Mouse (Mus musculus): Measurements from ENCODE around the gene Gm11634. TPM values are rescaled to one million over a fixed set of nuclear protein-coding genes. Genes with fewer than 3 reads are reported as not detected.
"Not testable (repeated sequence)": the region's sequence is repeated elsewhere in the genome, so short reads cannot be mapped to it uniquely, and the experiment has no call there.

The Gm11634 gene
- polyA plus RNA-seq, 1 experiment from 2014 or later = not detected

DNA sequence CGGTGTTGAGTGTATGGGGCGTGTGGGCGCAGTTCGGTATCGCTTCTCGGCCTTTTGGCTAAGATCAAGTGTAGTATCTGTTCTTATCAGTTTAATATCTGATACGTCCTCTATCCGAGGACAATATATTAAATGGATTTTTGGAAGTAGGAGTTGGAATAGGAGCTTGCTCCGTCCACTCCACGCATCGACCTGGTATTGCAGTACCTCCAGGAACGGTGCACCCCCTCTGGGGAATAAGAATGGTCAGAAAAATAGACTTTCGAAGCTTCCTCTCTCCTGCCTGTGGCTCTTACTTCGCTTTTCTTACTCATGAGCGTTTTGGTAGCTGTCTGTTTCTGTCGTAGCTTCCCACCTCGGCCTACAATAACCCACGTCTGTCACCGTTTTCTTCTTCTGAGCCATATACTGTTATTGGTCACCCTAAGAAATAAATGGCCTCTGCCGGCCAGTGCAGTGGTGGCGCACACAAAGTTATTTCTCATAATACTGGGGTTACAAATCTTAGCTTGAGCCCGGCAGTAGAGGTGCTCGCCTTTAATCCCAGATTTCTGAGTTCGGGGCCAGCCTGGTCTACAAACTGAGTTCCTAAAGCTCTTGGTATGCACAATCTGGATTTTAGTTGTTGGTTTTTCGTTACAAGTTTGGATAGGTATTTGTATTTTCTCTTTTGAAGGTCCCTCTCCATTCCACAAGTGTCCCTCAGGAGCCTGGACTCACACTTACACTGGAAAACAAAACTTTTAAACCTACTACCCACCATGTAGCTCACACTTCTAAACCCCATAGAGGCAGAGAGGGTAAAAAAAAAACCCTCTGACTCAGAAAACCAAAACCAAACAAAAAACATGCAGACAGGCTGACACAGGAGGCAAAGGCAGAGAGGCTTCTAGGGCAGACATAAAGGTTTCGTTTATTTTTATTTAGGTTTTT lies 42.9 kb upstream of the Gm11634 start:
- H3K4me3 ChIP-seq (ENCODE audit: control insufficient read depth in 1 of 2, insufficient read depth in 1 of 2, low read depth in 1 of 2, low read length in 2 of 2) = peak overlapping the region in 1 of 2 experiments; percentile 50; a peak in 2 of 4 replicates
- WGBS = 6% methylated on average over 13 of the region's 26 CpGs
- peak overlapping the region; percentile 71; the same call in 1 of the 2 replicates for H3K9ac ChIP-seq (ENCODE audit: low read length)
- H3K4me2 ChIP-seq (ENCODE audit: low read length) = peak overlapping the region; percentile 61; the same call in 1 of the 2 replicates
- not testable (repeated sequence) for H3K27me3 ChIP-seq (ENCODE audit: control insufficient read depth, insufficient read depth, low read length); H3K9me3 ChIP-seq (ENCODE audit: control insufficient read depth, low read length); H3K4me1 ChIP-seq (ENCODE audit: control insufficient read depth in 2 of 2, insufficient read depth in 2 of 2, low read length in 2 of 2); H3K36me3 ChIP-seq (ENCODE audit: control insufficient read depth, insufficient read depth, low read length)
- ATAC-seq (ENCODE audit: insufficient number of reproducible peaks, insufficient read depth, low FRiP score, low read depth) = peak; percentile 74
- H3K27ac ChIP-seq (replicated peaks in 1 of 2; ENCODE audit: control insufficient read depth in 1 of 2, insufficient read depth in 1 of 2, low read depth in 2 of 2, low read length in 2 of 2) = peak overlapping the region; percentile 48 to 79

DNA sequence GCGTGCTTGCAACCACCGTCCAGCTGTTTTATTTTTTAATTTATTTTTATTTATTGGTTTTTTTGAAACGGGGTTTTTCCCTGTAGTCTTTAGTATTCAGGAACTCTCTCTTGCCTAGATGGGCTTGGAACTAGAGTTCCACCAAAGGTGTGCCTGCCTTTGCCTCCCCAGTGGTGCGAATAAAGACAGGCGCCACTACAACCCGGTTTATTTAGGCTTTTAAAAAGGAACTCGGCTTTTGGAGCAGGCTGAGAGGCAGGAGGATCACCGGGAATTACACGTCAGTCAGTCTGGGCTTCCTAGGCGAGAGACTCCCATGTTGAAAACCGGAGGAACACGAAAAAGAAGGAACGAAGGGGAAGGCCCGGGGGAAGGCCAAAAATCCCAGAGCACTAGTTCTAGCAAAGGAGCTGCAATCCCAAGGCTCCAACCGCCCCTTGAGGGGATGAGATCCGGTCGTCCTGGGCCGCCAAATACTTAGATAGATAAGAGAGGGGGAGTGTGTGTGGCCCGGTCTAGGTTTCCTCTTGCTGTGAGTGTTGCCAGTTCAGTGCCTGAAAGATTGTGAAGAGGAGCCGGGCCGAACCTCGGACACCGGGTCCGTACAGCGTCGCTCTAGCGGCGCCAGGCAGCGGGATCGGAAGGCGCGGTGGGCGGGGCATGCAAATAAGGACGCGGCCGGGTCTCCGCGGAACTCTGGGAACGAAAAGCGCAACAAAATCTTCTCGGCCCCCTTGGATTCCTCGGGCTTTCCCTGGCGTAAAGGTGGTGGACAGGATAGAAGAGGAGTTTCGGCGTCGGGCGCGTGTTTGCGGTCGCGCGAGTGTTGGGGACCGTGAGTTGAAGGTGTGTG lies 42.0 kb upstream of the Gm11634 start:
- Histone ChIP-seq H3K4me2 (ENCODE audit: low read length) (peak overlapping the region; percentile 61), H3K27ac (replicated peaks in 1 of 2; ENCODE audit: control insufficient read depth in 1 of 2, insufficient read depth in 1 of 2, low read depth in 2 of 2, low read length in 2 of 2) (peak overlapping the region; percentile 70 to 79), H3K4me3 (ENCODE audit: control insufficient read depth in 1 of 2, insufficient read depth in 1 of 2, low read depth in 1 of 2, low read length in 2 of 2) (peak overlapping the region; percentile 34 to 50), H3K9ac (ENCODE audit: low read length) (peak overlapping the region; percentile 71)
- not testable (repeated sequence) for H3K9me3 ChIP-seq (ENCODE audit: control insufficient read depth, low read length); H3K36me3 ChIP-seq (ENCODE audit: control insufficient read depth, insufficient read depth, low read length); H3K4me1 ChIP-seq (ENCODE audit: control insufficient read depth in 2 of 2, insufficient read depth in 2 of 2, low read length in 2 of 2); H3K27me3 ChIP-seq (ENCODE audit: control insufficient read depth, insufficient read depth, low read length)
- 5% methylated on average over 50 of the region's 53 CpGs for WGBS
- peak; percentile 57 for ATAC-seq (ENCODE audit: insufficient number of reproducible peaks, insufficient read depth, low FRiP score, low read depth)

DNA sequence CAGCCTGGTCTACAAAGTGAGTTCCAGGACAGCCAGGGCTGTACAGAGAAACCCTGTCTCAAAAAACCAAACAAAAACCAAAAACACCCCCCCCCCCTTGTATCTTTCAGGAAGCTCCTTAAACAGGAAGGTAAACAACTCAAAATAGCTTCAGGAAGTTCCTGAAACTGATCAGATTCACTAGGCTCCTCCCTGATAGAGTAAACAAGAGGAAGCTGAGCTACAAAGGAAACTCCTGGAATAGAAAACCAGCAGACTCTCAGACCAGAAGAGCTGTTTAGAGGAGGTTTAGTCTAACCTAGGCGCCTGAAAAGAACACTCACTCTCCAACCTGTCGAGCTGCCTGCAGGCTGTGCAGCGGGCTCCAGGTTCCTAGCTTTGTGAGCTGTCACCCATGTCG lies 40.7 kb upstream of the Gm11634 start:
- Histone ChIP-seq H3K36me3 (ENCODE audit: control insufficient read depth, insufficient read depth, low read length) (peaks cover 18% of the 10 kb centered on the region), H3K9ac (ENCODE audit: low read length) (no peak overlapping the region), H3K27ac (replicated peaks in 1 of 2; ENCODE audit: control insufficient read depth in 1 of 2, insufficient read depth in 1 of 2, low read depth in 2 of 2, low read length in 2 of 2) (no peak overlapping the region), H3K4me2 (ENCODE audit: low read length) (no peak overlapping the region), H3K4me3 (ENCODE audit: control insufficient read depth in 1 of 2, insufficient read depth in 1 of 2, low read depth in 1 of 2, low read length in 2 of 2) (no peak overlapping the region), H3K27me3 (ENCODE audit: control insufficient read depth, insufficient read depth, low read length) (no peaks in the 10 kb centered on the region), H3K9me3 (ENCODE audit: control insufficient read depth, low read length) (no peaks in the 10 kb centered on the region), H3K4me1 (ENCODE audit: control insufficient read depth in 2 of 2, insufficient read depth in 2 of 2, low read length in 2 of 2) (peaks cover 0 to 3% of the 10 kb centered on the region in 2 experiments; a peak in 3 of 4 replicates)
- ATAC-seq (ENCODE audit: insufficient number of reproducible peaks, insufficient read depth, low FRiP score, low read depth) = no peak
- WGBS = 90% methylated on average over 4 of the region's 4 CpGs

- H3K27ac ChIP-seq (replicated peaks in 1 of 2; ENCODE audit: control insufficient read depth in 1 of 2, insufficient read depth in 1 of 2, low read depth in 2 of 2, low read length in 2 of 2) = no peak overlapping the region
- H3K4me1 ChIP-seq (ENCODE audit: control insufficient read depth in 2 of 2, insufficient read depth in 2 of 2, low read length in 2 of 2) = peaks cover 0 to under 1% of the 10 kb centered on the region in 2 experiments; a peak in 1 of 4 replicates
- H3K9me3 ChIP-seq (ENCODE audit: control insufficient read depth, low read length) = no peaks in the 10 kb centered on the region
- H3K4me2 ChIP-seq (ENCODE audit: low read length) = no peak overlapping the region
- H3K36me3 ChIP-seq (ENCODE audit: control insufficient read depth, insufficient read depth, low read length) = peaks cover 37% of the 10 kb centered on the region
- no peak overlapping the region for H3K4me3 ChIP-seq (ENCODE audit: control insufficient read depth in 1 of 2, insufficient read depth in 1 of 2, low read depth in 1 of 2, low read length in 2 of 2)
- no peaks in the 10 kb centered on the region for H3K27me3 ChIP-seq (ENCODE audit: control insufficient read depth, insufficient read depth, low read length)
- 74% methylated on average over 10 of the region's 10 CpGs for WGBS
- ATAC-seq (ENCODE audit: insufficient number of reproducible peaks, insufficient read depth, low FRiP score, low read depth) = no peak
- H3K9ac ChIP-seq (ENCODE audit: low read length) = no peak overlapping the region
Measured at GRCm38 (mm10) chr11:101635660-101636059, 36.6 kb upstream of the Gm11634 start.

DNA sequence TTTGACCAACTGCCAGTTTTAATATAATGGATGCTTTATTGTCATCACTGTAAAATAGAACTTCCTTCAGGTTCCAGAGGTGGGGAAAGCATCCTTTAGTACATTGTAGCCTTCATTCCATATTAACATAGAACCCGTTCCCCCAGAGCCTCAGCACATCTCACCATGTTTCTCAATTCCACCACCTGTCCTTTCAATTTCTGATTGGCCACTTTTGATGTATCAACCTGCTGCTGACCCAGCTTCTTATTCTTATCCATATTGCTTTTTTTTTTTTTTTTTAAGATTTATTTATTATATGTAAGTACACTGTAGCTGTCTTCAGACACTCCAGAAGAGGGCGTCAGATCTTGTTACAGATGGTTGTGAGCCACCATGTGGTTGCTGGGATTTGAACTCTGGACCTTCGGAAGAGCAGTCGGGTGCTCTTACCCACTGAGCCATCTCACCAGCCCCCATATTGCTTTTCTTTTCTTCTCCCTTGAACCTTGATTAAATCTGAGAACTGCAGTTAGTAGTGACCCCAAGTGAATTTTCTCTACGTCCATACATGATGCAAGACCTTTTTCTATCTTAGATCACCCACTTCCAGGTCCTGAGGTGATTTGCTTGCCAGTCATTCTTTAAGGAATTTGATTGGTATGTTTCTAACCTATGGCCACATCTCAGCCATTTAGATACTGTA lies 29.8 kb upstream of the Gm11634 start:
- H3K4me3 ChIP-seq (ENCODE audit: control insufficient read depth in 1 of 2, insufficient read depth in 1 of 2, low read depth in 1 of 2, low read length in 2 of 2) = peak overlapping the region in 1 of 2 experiments; percentile 59; a peak in 1 of 4 replicates

DNA sequence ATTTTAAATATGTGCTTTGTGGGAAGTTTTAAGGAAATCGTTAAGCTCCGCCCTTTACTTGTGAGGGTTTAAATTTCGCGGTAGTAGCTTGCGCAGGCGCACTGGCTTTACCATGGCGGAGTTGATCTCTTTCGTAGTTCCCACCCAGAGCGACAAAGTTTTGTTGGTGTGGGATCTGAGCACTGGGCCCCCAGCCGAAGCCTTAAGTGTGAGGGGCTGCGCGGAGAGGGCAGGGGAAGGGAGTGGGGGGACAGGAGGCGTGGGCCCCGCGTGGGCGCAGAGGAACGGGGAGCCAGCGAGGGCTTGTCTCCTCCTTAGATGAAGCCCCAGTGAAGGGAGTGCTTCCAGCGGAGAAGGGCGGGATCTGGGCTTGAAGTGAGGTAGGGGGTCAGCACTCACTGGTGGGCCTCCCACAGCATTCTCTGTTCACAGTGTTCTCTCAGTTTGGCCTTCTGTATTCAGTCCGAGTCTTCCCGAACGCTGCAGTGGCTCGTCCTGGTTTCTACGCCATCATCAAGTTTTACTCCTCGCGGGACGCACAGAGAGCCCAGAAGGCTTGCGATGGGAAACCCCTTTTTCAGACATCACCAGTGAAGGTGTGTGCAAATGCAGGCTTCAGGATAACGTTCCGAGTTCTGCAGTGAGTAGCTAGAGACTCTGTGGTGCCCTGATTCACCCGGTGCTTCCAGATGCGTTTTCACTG lies 29.0 kb upstream of the Gm11634 start:
- peaks cover 14% of the 10 kb centered on the region for H3K36me3 ChIP-seq (ENCODE audit: control insufficient read depth, insufficient read depth, low read length)
- peak overlapping the region; percentile 90 to 99 for H3K27ac ChIP-seq (replicated peaks in 1 of 2; ENCODE audit: control insufficient read depth in 1 of 2, insufficient read depth in 1 of 2, low read depth in 2 of 2, low read length in 2 of 2)
- no peaks in the 10 kb centered on the region for H3K9me3 ChIP-seq (ENCODE audit: control insufficient read depth, low read length)
- H3K4me1 ChIP-seq (ENCODE audit: control insufficient read depth in 2 of 2, insufficient read depth in 2 of 2, low read length in 2 of 2) = peaks cover 0 to 5% of the 10 kb centered on the region in 2 experiments; a peak in 1 of 4 replicates
- H3K9ac ChIP-seq (ENCODE audit: low read length) = peak overlapping the region; percentile 86
- peak overlapping the region; percentile 75 for H3K4me2 ChIP-seq (ENCODE audit: low read length)
- H3K4me3 ChIP-seq (ENCODE audit: control insufficient read depth in 1 of 2, insufficient read depth in 1 of 2, low read depth in 1 of 2, low read length in 2 of 2) = peak overlapping the region; percentile 59 to 79
- H3K27me3 ChIP-seq (ENCODE audit: control insufficient read depth, insufficient read depth, low read length) = no peaks in the 10 kb centered on the region
- ATAC-seq (ENCODE audit: insufficient number of reproducible peaks, insufficient read depth, low FRiP score, low read depth) = peak; percentile 46
- under 1% methylated on average over 33 of the region's 33 CpGs for WGBS

More for the DNA sequence above, 29.8 kb upstream of the Gm11634 start:
- H3K27ac ChIP-seq (replicated peaks in 1 of 2; ENCODE audit: control insufficient read depth in 1 of 2, insufficient read depth in 1 of 2, low read depth in 2 of 2, low read length in 2 of 2) = peak overlapping the region in 1 of 2 experiments; percentile 99; a peak in 1 of 4 replicates
- H3K9ac ChIP-seq (ENCODE audit: low read length) = peak overlapping the region; percentile 86
- not testable (repeated sequence) for H3K9me3 ChIP-seq (ENCODE audit: control insufficient read depth, low read length); H3K4me1 ChIP-seq (ENCODE audit: control insufficient read depth in 2 of 2, insufficient read depth in 2 of 2, low read length in 2 of 2); H3K27me3 ChIP-seq (ENCODE audit: control insufficient read depth, insufficient read depth, low read length); ATAC-seq (ENCODE audit: insufficient number of reproducible peaks, insufficient read depth, low FRiP score, low read depth)
- peak overlapping the region; percentile 75 for H3K4me2 ChIP-seq (ENCODE audit: low read length)
- WGBS = 86% methylated on average over 4 of the region's 5 CpGs
- H3K36me3 ChIP-seq (ENCODE audit: control insufficient read depth, insufficient read depth, low read length) = peaks cover 20% of the 10 kb centered on the region

Measured in heart, embryonic 14.5 days (tissue).